Mouse (Mus musculus) kidney, postnatal 10 days (tissue): ENCODE data around the gene Trim26.
A peak's percentile ranks its signal among the peaks of the same experiment; 100 is the strongest.
"Not testable (repeated sequence)": the region's sequence is repeated elsewhere in the genome, so short reads cannot be mapped to it uniquely, and the experiment has no call there.

ENCODE experiments used
- DNase-seq: peaks from one replicate; pipeline ENCODE4 v3.0.0; 2021; ENCODE audit warnings: mixed read lengths

The Trim26 gene

GRCm38 (mm10) chr17:36836874-36837647 lies at the start of gene Trim26:
TSS of gene Trim26 (plus strand) at chr17:36837134.
- peak; percentile 98 for DNase-seq

GRCm38 (mm10) chr17:36788351-36788750 lies 48.6 kb upstream of the Trim26 start:
- DNase-seq: no peak

GRCm38 (mm10) chr17:36788801-36789200 lies 48.1 kb upstream of the Trim26 start:
- DNase-seq: peak; percentile 80

GRCm38 (mm10) chr17:36799493-36799892 lies 37.4 kb upstream of the Trim26 start:
- no peak for DNase-seq

- not testable (repeated sequence) for DNase-seq
Observed at GRCm38 (mm10) chr17:36799921-36800462, 36.9 kb upstream of the Trim26 start.

- no peak for DNase-seq
Observed at GRCm38 (mm10) chr17:36811871-36812270, 25.1 kb upstream of the Trim26 start, which contains the start of gene H2-M10.6. TSS of gene H2-M10.6 (plus strand) at chr17:36812171.

- DNase-seq: peak; percentile 76
Observed at GRCm38 (mm10) chr17:36824005-36824404, 12.9 kb upstream of the Trim26 start.

GRCm38 (mm10) chr17:36825525-36825924 lies 11.4 kb upstream of the Trim26 start:
- DNase-seq: no peak

- peak; percentile 94 for DNase-seq
Observed at GRCm38 (mm10) chr17:36826002-36826401, 10.9 kb upstream of the Trim26 start.

- no peak for DNase-seq
Observed at GRCm38 (mm10) chr17:36828488-36828887, 8.4 kb upstream of the Trim26 start.

GRCm38 (mm10) chr17:36830470-36830869 lies 6.5 kb upstream of the Trim26 start:
- DNase-seq: no peak

GRCm38 (mm10) chr17:36832694-36833093 lies 4.2 kb upstream of the Trim26 start:
- DNase-seq: no peak

GRCm38 (mm10) chr17:36835591-36836426 lies 1.1 kb upstream of the Trim26 start:
- DNase-seq: peak; percentile 83

- DNase-seq: no peak
Observed at GRCm38 (mm10) chr17:36836427-36836812, 514 bp upstream of the Trim26 start.

- no peak for DNase-seq
Observed at GRCm38 (mm10) chr17:36839001-36839400, 2.1 kb downstream of the Trim26 start.

GRCm38 (mm10) chr17:36839931-36840330 lies 3.0 kb downstream of the Trim26 start:
- DNase-seq: no peak

- DNase-seq: no peak
Observed at GRCm38 (mm10) chr17:36840961-36841445, 4.1 kb downstream of the Trim26 start.

GRCm38 (mm10) chr17:36843696-36844095 lies 6.8 kb downstream of the Trim26 start:
- no peak for DNase-seq

GRCm38 (mm10) chr17:36844286-36844719 lies 7.4 kb downstream of the Trim26 start:
- DNase-seq: peak; percentile 26

GRCm38 (mm10) chr17:36844725-36845124 lies 7.8 kb downstream of the Trim26 start:
- DNase-seq: no peak

GRCm38 (mm10) chr17:36848911-36849310 lies 12.0 kb downstream of the Trim26 start:
- DNase-seq: no peak

- no peak for DNase-seq
Observed at GRCm38 (mm10) chr17:36849992-36850391, 13.1 kb downstream of the Trim26 start.

- DNase-seq: no peak
Observed at GRCm38 (mm10) chr17:36851200-36851599, 14.3 kb downstream of the Trim26 start.
